ENCODE assay signal across 14 mouse cellular contexts in the genomic region with DNA sequence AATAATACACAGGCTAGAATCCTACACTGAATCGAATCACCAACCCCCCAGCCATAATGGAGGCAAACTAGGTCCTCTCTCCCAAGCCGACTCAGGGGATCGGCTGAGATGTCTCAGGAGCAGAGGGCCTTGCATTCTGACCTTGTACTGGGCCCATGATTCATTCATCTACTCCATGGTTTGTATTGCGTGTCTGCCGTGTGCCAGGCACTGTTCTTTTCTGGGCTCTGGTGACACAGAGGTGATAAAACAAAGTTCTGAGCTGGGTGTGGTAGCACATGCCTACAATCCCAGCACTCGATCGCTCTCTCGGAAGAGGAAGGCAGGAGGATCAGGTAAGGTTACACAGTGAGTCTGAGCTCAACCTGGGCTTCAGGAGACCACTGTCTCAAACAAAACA. TPM values are rescaled to one million over a fixed set of nuclear protein-coding genes. Genes with fewer than 3 reads are reported as not detected.
A peak's percentile ranks its signal among the peaks of the same experiment; 100 is the strongest.
DNase-seq lines count a peak whose midpoint lies in the region; ATAC-seq and TF ChIP-seq lines count a peak whose summit lies in the region.
"Had no signal": no experiment of that assay in that cellular context is flagged by ENCODE, and none has a peak within 500 bp of the region (broad histone marks: within the 10 kb centered on the region; RNA-seq: fewer than 3 reads in every experiment).

No protein-coding gene starts in this region.

- no peak overlapping the region for H3K4me3 ChIP-seq in heart, adult 2 months
- H3K4me3 ChIP-seq in heart, embryonic 12.5 days = no peak overlapping the region
- H3K4me3 ChIP-seq in intestine, postnatal 0 days (ENCODE audit: low read depth, low read length) = no peak overlapping the region
- H3K4me3 ChIP-seq: midbrain, embryonic 12.5 days had no signal

- no peak for ATAC-seq in heart, embryonic 12.5 days (ENCODE audit: insufficient number of reproducible peaks, low FRiP score)
- peak; percentile 69 for ATAC-seq in intestine, postnatal 0 days
- no peak for ATAC-seq in frontal cortex, adult (ENCODE audit: low TSS enrichment)

- peaks cover 25% of the 10 kb centered on the region for H3K4me1 ChIP-seq in heart, adult 2 months (ENCODE audit: control insufficient read depth, insufficient read depth, low read length)
- H3K4me1 ChIP-seq in heart, embryonic 12.5 days (replicated peaks) = peaks cover 32% of the 10 kb centered on the region
- H3K4me1 ChIP-seq in intestine, postnatal 0 days (replicated peaks; ENCODE audit: control insufficient read depth, insufficient read depth, low read length) = peaks cover 10% of the 10 kb centered on the region; the same call in 1 of the 2 replicates

- H3K4me2 ChIP-seq in heart, embryonic 12.5 days = no peak overlapping the region
- H3K4me2 ChIP-seq in intestine, postnatal 0 days (replicated peaks; ENCODE audit: low read depth) = peak overlapping the region; percentile 27
- H3K4me2 ChIP-seq: midbrain, embryonic 12.5 days had no signal

- H3K79me2 ChIP-seq in heart, adult 2 months (replicated peaks; ENCODE audit: control insufficient read depth, insufficient read depth, low read length) = no peaks in the 10 kb centered on the region

- peaks cover 7% of the 10 kb centered on the region for H3K36me3 ChIP-seq in heart, adult 2 months (ENCODE audit: control insufficient read depth, insufficient read depth, low read length)
- H3K36me3 ChIP-seq in heart, embryonic 12.5 days = no peaks in the 10 kb centered on the region
- H3K36me3 ChIP-seq in intestine, postnatal 0 days (ENCODE audit: control insufficient read depth, insufficient read depth) = no peaks in the 10 kb centered on the region
- H3K36me3 ChIP-seq: G1E; midbrain, embryonic 12.5 days had no signal

- intact Hi-C loops in heart, adult 2 months (cut with DNase I) = no loop called here

- 0 out of 2 replicates have a peak, but pooled peaks have one; percentile 44 for TF ChIP-seq EP300 in heart, adult 2 months (IDR thresholded peaks at IDR 0.05; ENCODE audit: insufficient read depth, low read depth, low read length)

- no peaks in the 10 kb centered on the region for H3K27me3 ChIP-seq in heart, adult 2 months (ENCODE audit: control insufficient read depth, insufficient read depth, low read length)
- H3K27me3 ChIP-seq in heart, embryonic 12.5 days (replicated peaks) = no peaks in the 10 kb centered on the region
- H3K27me3 ChIP-seq in intestine, postnatal 0 days (replicated peaks; ENCODE audit: control insufficient read depth, insufficient read depth, low read length) = no peaks in the 10 kb centered on the region

- TF ChIP-seq POLR2A in heart, adult 2 months (IDR thresholded peaks at IDR 0.05; ENCODE audit: insufficient read depth, low read depth, low read length) = no peak

- H3K27ac ChIP-seq in heart, adult 2 months = peak overlapping the region; percentile 54; the same call in 1 of the 2 replicates
- no peak overlapping the region for H3K27ac ChIP-seq in heart, embryonic 12.5 days (ENCODE audit: poor library complexity, severe bottlenecking)
- H3K27ac ChIP-seq in intestine, postnatal 0 days (ENCODE audit: low read depth, low read length) = peak overlapping the region; percentile 89
- H3K27ac ChIP-seq: midbrain, embryonic 12.5 days had no signal

- no peak for TF ChIP-seq CTCF in heart, adult 2 months (IDR thresholded peaks at IDR 0.05)
- no peak for TF ChIP-seq CTCF in intestine, postnatal 0 days (IDR thresholded peaks at IDR 0.05; ENCODE audit: low read depth)

- peak in 1 of 2 experiments; percentile 16 for DNase-seq in heart, adult 2 months
- peak; percentile 48 for DNase-seq in urinary bladder, postnatal 14 days (ENCODE audit: low spot score)
- no peak for DNase-seq in urinary bladder, postnatal 10 days (ENCODE audit: low spot score)
- no peak for DNase-seq in left cerebral cortex, adult 11 months (ENCODE audit: low spot score)
- DNase-seq: cerebellum, postnatal 10 days; gastrocnemius, postnatal 36 days; heart, postnatal 4 days; kidney, postnatal 36 days; right cerebral cortex, postnatal 14 days had no signal

- 55% methylated on average over 8 of the region's 8 CpGs for WGBS in heart, adult 2 months
- WGBS in heart, embryonic 12.5 days = 67% methylated on average over 8 of the region's 8 CpGs
- WGBS in intestine, postnatal 0 days = 38% methylated on average over 8 of the region's 8 CpGs

- H3K9me3 ChIP-seq in heart, embryonic 12.5 days (replicated peaks) = no peaks in the 10 kb centered on the region; the same call in 1 of the 2 replicates
- no peaks in the 10 kb centered on the region for H3K9me3 ChIP-seq in intestine, postnatal 0 days (ENCODE audit: control insufficient read depth)
- H3K9me3 ChIP-seq: G1E; midbrain, embryonic 12.5 days had no signal

- H3K9ac ChIP-seq in heart, adult 2 months (ENCODE audit: low read depth, low read length) = no peak overlapping the region
- H3K9ac ChIP-seq in heart, embryonic 12.5 days = no peak overlapping the region
- H3K9ac ChIP-seq in intestine, postnatal 0 days (ENCODE audit: low read depth, low read length) = no peak overlapping the region
- H3K9ac ChIP-seq: midbrain, embryonic 12.5 days had no signal

RNA-seq across cellular contexts. Expression of a gene that starts 59.4 kb away (rescaled TPM):
- 10 to 100 TPM; 87.9 to 99.7 TPM for total RNA-seq in heart, adult 2 months (2021)
- 21.7 and 44.4 TPM in 2 replicates for polyA plus RNA-seq in heart, adult 2 months (2012; rRNA removed)
- polyA plus RNA-seq in heart, embryonic 12.5 days (2016; fragmentation: Nextera tagmentation; extraction: Ambion mirVana) = 35.5 and 41.4 TPM in 2 replicates
- polyA plus RNA-seq in intestine, postnatal 0 days (2015; fragmentation: Nextera tagmentation; extraction: Ambion mirVana) = 9.7 and 10.5 TPM in 2 replicates
